Mouse (Mus musculus) adrenal gland, postnatal 14 days (tissue): ENCODE data around the gene Gmnc. TPM values are rescaled to one million over a fixed set of nuclear protein-coding genes. Genes with fewer than 3 reads are reported as not detected.

ENCODE experiments used
- DNase-seq: peaks from one replicate; pipeline ENCODE4 v3.0.0; 2021; ENCODE audit warnings: mixed read lengths
- long read RNA-seq, 2 experiments: library from polyadenylated mRNA; stranded (forward); transcript quantifications; one replicate each; pipeline ENCODE4 v2.0.0; 2021
- total RNA-seq: library from RNA; stranded (reverse); gene quantifications from 2 replicates; pipeline ENCODE4 v1.2.3, GENCODE M21; 2021

The Gmnc gene
- not detected in 2 replicates for total RNA-seq
- long read RNA-seq, experiment 1: 0 reads
- long read RNA-seq, experiment 2: 0 reads

DNA sequence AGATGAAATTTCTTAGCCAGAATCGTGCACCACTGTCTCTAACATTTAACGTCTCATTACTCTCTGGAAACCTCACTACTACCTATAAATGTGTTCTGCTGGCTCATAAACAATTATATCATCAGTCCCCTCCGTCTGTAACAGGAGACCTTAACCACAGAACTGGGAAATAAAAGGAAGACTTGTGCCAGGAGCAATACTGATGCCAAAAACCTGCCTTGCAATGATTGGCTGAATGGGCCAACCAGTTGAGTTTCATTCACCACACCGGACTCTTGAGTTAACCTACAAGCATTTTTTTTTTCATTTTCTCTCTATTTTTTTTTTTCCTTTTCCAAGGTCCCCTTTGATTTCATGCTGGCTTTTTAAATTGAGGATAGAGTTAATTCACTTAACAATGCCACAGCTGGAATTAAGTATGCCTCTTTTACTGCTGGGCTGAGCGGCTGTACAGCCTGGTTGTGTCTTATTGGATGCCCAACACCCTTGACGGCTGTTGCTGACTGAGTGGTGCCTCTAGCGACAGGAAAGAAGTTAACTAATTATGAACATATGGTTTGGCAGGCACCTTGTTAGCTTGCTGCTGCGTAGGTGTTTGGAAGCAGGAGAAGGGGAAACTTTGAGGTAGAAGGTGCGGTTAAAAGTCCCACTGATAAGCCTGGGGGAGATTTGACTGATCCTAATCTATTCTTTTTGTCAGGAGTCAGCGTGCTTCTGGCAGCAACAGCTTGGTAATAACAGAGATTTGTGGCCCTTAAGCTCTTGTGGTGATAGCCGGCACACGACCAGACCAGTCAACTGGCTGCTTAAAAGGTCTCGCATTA, at the start of gene Gmnc:
Gene Gmnc, minus strand, starts transcription at position 176 of the 824 bp plus-strand sequence.
- no peak for DNase-seq

DNA sequence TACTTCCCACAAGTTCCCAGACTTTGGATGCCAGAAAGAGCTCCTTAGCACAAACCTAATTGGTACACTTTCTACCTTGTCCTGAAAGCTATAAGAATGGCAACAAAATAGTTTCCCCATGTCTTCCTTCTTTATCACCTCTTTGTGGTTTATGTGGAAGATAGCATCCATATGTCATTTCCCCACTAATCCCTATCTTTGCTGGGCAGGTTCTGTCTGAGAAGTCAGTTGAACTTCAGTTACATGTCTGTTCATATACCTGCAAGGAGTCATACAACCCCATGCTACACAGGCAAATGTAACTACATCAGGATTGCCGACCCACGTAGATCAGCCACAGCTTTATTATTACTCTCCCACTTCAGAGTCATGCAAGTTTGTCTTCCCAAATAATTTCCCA, 35.8 kb upstream of the Gmnc start:
- DNase-seq: no peak

DNA sequence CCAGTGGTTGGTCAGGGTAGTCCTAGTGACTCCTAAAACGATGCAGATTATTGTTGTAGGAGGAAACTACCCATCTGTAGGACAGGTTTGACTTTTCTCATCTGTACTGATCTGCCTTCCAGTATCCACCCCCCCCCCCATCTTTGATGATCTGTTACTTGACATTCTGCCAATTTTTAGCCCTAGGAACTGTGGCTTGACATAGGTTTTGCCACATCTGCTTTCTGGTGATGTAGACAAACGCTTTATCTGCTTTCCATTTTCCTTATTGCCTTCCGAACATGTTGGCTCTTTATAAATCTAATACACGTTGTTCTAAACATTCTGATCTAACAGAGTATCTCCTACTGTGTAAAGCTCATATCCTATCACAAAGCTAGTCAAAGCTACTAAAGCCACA, 34.8 kb upstream of the Gmnc start:
- no peak for DNase-seq

GRCm38 (mm10) chr16:27022746-27023145, 31.3 kb upstream of the Gmnc start:
- no peak for DNase-seq

GRCm38 (mm10) chr16:27017309-27017708, 25.9 kb upstream of the Gmnc start:
- no peak for DNase-seq

GRCm38 (mm10) chr16:27002714-27003113, 11.3 kb upstream of the Gmnc start:
- DNase-seq: no peak

- no peak for DNase-seq
These were observed 8.1 kb upstream of the Gmnc start for GRCm38 (mm10) chr16:26999563-26999962.

DNA sequence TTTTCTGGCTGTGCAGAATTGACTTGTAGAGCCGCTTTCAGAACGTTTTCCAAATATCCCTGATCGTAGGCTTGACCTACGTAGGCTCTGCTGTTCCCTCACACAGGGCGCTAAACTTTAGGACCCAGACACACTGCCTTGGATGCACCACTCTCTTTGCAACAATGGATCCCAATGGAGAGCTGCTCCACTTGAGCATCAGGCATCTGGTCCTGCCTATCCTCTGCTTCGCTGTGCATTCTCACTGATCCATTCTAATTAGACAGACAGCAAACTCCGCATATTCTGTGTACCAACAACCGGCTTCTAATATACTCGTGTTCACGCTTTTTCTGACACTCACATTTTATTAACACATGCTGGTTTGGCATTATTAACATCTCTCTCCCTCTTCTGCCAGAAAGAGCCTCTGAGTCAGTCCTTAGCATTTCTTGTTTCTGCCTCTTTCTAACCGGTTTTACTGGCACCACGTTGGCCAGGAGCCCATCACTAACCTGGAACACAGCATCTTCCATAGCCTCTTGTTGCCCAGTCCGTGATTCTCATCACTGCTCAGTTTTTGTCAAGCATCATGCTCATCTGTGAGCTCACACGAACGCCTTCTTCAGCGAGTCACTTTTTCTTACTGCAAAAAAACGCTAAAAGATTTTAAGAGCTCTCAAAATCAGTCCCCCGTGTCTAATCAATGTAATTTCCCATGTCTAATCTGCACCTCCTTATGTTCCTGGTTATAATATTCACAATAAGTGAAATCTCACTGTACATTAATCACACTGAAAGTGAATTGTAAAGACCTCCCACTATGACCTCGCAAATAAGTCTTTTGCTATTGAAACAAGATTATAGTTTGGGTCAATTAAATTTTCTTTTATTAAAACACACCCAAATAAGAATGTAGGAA, 1.8 kb downstream of the Gmnc start:
- no peak for DNase-seq

DNA sequence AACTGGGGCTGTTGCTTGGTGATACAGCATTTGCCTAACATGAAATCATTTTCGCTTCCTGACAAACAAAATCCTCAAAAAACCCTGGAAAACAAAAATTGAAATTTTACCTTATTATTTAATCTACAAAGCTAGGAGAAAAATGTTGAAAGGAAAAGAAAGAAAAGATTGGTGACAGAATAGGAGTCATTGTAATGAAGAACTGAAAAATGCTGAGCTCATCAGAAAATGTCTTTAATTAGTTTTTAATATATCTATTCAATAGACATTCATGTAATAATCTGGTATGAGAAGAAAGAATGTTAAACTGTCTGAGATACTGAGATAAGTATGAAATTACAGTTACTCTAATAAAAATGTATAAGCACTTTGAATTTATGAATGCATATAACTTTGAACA, 3.3 kb downstream of the Gmnc start:
- DNase-seq: no peak

- no peak for DNase-seq
These were observed 5.7 kb downstream of the Gmnc start for GRCm38 (mm10) chr16:26985796-26986195.

DNA sequence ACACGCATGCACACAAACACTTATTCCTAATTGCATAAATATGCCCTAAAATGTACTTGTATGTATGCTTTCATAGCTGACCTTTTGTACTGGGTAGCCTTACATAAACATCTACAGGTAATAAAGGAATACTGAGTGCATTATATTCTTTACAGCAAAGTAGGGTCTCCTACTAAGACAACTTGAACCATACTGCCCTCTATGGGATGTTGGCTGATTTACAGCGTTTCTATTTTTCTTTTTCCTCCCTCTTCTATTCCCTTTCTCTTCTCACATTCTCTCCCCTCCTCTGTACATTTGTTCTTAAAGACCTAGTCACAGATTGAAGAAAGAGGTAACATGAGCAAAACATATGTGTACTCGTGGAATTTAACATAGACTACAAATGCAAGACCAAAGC, 9.3 kb downstream of the Gmnc start:
- no peak for DNase-seq

- peak; percentile 8 for DNase-seq
These were observed 23.5 kb downstream of the Gmnc start for GRCm38 (mm10) chr16:26967967-26968366.

DNA sequence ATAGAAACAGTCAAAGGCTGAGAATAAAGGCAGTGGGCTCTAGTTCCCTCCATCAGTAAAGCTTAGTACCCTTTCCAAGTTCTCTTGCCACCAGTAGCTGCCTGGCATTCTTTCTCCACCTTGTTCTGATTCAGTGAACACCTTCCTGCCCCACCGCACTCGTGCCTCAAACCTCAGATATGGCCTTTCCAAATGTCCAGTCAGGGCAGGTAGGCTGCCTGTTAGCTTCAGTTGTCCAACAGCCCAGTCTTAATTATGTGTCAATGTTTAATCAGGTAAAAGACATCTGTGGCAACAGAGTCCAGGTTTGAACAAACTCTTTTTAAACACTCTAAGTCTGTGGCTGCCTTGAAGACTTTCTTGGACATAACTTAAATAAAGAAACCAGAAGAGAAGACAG, 24.6 kb downstream of the Gmnc start:
- no peak for DNase-seq

DNA sequence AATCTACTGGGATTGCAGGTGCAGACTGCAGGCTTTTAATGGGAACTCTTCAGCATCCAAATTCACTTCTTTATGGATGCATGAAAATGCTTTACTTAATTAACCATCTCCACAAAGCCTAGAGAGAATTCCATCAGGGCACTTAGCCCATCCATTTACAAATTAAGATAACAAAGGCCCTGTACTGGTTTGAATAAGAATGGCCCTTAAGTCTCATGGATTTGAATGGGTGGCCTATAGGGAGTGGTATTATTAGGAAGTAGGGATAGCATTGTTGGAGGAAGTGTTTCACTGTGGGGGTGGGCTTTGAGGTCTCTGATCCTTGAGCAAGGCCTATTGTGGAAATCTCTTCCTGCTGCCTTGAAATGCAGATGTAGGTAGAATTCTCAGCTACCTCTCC, 29.5 kb downstream of the Gmnc start:
- DNase-seq: no peak

GRCm38 (mm10) chr16:26951601-26952000, 39.9 kb downstream of the Gmnc start:
- DNase-seq: no peak

DNA sequence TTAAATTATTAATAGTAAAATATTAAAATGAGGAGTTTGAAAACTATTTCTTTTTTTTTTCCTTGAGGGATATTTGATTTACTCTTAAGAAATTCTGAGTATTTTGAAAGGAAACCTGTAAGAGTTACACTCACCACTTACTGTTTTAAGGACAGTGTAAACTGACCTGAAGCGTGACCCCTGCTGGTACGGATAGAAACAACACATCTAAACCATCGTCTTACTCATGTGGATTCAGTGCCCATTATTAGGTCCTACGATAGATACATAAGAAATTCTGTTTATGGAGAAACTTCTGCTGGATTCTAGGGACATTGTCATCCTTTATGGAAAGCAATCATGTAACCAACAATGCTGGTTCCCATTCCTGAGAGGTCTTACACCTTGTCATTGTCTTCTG, 41.2 kb downstream of the Gmnc start:
- DNase-seq: no peak

GRCm38 (mm10) chr16:26903968-26904367, 87.5 kb downstream of the Gmnc start:
- DNase-seq: no peak

GRCm38 (mm10) chr16:26901471-26901870, 90.0 kb downstream of the Gmnc start:
- DNase-seq: peak; percentile 79

- no peak for DNase-seq
These were observed 105.1 kb downstream of the Gmnc start for GRCm38 (mm10) chr16:26886337-26886736.

DNA sequence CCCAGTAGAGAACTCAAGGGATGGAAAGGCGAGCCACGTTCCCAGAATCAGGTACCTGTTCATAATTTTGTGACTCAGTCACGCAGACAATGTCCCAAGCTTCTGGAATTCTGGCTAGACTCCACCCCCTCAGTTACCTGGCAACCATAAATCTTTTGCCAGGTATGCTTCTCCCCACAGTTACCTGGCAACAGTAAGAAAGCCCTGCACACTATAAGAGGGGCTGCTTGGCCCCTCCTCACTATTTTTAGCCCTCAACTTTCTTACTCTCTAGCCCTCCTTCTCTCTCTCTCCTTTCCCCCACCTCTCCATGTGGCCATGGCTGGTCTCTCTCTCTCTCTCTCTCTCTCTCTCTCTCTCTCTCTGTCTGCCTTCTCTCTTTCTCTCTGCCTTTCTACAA, 114.6 kb downstream of the Gmnc start:
- no peak for DNase-seq
